Mouse (Mus musculus) adrenal gland, postnatal 36 days (tissue): ENCODE results near the gene Rab42. TPM values are rescaled to one million over a fixed set of nuclear protein-coding genes. Genes with fewer than 3 reads are reported as not detected.

Source experiments
- DNase-seq, 2 experiments: peaks; one replicate each; pipeline ENCODE4 v3.0.0; 2021; ENCODE audit warnings: mixed read lengths in 1 of 2
- total RNA-seq, 2 experiments: library from RNA; stranded (reverse); gene quantifications; 2 replicates each; pipeline ENCODE4 v1.2.3; 2021

Gene Rab42
- total RNA-seq, 2 experiments from 2014 or later: 0.56 to 1.7 TPM

DNA sequence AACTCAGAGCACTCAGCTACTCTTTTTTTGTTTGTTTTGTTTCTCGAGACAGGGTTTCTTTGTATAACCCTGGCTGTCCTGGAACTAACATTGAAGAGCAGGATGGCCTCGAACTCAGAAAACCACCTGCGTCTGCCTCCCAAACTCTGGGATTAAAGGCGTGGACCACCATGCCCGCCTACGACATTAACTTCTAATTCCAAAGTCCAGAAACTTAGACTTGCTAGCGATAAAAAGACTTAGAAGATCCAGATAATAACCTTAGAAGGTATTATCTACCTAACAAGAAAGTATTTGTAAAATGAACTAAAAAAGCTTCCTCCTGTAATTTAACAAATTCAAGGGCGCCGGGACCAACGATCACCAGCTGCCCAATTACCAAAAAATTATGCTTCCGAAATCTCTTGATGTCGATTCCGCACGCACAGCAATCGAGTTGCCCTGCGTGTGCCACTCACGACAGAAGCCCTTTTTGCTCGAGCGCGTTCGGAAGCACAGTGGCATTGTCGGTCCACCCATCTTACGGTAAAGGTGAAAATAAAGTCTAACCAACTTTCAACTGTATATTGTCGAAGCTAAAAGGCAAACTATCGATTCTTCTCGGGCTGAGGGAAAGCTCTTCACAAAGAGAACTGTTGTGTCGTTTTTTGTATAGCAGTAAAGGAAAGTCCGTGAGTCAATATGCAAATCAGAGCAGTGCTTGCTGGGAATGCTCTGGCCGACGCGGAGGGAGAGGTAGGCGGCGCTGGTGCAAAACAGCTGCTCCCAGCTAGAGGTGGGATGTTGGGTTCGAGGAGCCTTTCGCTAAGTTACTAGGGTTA is 33.2 kb downstream of the Rab42 start:
- peak; percentile 87 for DNase-seq

DNA sequence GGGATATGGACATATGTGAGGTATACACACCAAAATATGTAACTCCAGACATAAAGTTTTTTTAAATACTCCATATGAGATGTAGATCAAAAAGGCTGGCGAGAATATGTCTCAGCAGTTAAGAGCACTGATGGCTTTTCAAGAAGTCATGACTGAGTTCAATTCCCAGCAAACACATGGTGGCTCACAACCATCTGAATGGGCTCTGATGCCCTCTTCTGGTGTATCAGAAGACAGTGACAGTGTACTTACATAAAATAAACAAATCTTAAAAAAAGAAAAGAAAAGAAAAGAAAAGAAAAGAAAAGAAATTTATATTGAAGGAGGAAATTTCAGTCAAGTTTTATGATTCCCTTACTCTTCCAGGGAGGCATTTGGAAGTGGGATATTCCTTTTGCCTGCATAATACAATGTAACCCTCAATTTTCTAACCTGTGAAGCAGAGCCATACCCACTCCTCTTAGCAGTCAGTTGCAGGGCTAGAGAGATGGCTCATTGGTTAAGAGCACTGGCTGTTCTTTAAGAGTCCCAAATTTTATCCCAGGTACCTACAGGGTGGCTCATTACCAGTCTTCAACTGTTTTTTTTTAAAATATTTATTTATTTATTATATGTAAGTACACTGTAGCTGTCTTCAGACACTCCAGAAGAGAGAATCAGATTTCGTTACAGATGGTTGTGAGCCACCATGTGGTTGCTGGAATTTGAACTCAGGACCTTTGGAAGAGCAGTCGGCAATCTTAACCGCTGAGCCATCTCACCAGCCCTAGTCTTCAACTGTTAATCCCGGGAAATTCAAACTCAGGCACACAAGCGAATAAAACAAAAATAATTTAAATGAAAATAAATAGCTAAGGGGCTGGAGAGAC is 34.1 kb downstream of the Rab42 start:
- no peak for DNase-seq

DNA sequence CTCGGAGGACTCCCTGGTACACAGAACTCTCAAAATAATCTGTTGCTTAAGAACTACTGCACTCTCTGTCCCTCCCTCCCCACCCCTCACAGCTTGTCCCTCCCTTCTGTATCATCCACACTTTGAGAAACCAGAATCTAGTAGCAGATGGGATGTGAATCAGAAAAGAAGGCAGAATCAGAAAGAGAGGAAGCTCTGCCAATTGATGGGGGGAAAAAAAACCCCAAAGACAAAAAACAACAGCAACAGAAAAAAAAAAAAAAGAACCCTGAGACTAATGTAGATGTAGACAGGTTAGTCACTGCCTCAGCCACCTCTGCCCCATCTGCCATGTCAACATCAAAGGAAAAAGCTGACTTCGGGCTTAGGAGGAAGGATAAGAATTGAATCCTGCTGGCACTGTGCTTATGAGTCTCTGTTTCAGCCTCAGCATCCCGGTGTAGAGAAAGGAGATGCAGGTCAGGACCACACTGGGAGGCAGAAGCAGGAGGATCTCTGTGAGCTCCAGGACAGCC is 36.3 kb downstream of the Rab42 start:
- no peak for DNase-seq

DNA sequence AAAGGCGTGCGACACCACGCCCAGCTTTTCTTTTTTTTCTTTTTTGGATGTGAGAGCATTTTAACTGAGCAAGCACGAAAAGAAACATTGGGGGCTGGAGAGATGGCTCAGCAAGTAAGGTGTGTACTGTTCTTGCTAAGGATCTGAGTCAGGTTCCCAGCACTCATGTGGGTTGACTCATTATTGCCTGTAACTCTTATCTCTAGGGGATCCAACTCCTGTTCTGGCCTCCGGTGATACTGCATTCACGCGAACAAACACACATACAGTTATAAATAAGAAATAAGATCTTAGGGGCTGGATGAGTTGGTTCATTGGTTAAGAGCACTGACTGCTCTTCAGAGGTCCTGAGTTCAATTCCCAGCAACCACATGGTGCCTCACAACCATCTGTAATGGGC is 39.9 kb downstream of the Rab42 start:
- DNase-seq: no peak

DNA sequence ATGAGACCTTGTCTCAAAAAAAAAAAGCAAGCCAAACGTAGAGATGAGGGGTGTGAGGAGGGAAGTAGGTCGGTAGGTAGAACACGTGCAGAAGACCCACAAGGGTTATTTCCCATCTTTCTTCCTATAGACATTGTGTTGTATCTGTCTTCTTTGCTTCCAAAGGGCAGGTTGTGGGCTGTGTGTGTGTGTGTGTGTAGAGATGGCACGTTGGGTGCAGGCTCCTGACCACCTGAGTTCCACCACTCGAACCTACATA is 40.9 kb downstream of the Rab42 start:
- no peak for DNase-seq

DNA sequence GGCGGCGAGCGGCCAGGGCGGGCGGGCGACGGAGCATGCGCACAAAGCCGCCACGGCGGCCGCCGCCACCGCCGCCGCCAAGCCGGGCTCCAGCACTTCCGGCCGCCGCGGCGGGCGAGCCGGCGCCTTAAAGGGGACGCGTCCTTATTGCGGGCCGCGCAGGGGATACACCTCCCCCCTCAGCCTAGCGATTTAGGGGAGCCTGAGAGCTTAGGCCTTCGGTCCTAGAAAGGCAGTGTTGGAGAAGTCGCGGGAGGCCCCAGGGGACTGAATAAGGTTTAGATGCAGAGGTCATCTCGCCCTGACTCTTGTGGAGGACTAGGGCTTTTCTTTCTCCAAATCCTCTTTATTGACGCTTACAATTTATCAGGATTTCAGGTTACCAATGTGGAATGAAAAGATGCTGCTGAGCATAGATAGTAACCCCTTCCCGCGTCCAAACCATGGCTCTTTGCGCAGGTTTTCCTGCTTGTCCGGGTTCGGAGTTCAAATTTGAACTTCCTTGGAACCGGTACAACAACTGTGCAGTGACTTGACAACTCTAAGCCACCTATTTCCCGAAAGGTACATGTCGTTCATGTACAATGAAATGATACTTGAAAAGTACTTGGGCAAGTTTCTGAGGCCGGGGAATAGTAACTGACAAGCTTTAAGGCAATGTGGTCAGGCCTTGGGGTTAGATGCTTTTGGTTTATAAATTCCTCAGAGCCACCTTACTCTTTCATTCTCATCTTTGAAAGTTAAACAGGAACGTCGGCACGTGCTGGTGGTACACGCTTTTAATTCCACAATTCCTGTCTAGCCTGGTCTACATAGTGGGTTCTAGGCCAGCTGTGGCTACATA is 41.4 kb downstream of the Rab42 start, which contains the start of gene Gmeb1:
TSS of gene Gmeb1 (minus strand) at position 89 of the 844 bp plus-strand sequence.
- peak; percentile 79 to 90 for DNase-seq

DNA sequence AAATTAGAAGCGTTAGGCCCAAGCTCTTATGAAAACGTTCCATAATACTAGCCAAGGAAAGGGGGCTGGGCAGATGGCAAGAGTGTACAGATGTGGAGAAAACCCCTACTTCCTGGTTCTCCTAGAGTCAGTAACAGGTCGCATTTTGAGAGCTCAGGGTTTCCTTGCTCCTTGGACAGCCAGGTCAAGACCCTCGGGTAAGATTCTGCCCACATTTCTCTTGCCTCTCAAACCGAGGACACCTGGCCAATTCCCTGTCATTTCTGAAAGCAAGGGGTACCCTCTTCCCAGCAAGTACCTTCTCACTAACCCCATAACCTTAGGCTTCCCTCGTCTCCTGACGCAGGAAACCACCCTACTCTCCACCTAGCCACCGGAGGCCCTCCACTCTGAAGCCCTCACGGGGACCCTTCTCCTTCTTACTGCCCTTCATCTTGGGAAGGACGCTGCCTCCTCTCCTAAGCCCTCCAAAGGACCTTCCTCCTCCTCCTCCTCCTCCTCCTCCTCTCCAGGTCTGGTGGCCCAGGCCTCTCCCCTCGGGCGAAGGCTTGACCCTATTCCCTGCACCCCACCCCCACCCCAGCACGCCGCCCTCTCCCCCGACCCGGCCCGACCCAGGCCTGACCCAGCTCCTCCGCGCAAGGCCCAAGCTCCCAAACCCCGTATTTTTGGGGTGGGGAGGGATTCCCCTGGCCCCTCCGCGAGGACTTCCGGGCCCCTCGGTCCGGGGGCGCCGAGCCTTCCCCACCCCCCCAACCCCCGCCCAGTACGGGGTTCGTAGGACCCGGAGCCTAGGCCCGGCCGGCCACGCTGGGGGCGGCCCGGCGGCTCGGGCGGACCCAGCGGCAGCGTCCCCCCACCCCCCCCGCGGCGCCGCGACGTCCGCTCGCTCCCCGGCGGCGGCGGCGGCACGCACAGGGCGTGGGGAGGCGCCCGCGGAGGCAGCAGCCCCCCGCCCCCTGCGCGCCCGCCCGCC is 42.5 kb downstream of the Rab42 start:
- DNase-seq: peak; percentile 43 to 83

DNA sequence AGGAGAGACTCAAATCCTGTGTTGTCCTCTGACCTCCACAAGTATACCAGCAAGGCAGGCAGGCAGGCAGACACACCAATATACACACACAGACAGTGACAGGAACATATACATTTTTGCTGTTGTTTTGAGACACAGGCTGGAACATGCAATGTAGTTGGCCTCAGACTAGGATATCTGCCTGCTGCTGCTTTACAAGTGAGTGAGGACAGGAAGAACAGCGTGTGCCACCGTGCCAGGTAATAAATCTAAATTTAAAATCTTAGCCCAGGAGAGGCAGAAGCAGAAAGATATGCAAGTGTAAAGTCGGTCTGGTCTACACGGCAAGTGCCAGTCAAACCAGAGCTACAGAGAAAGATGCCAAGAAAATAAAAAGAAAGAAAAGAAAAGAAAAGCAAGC is 43.9 kb downstream of the Rab42 start:
- no peak for DNase-seq

DNA sequence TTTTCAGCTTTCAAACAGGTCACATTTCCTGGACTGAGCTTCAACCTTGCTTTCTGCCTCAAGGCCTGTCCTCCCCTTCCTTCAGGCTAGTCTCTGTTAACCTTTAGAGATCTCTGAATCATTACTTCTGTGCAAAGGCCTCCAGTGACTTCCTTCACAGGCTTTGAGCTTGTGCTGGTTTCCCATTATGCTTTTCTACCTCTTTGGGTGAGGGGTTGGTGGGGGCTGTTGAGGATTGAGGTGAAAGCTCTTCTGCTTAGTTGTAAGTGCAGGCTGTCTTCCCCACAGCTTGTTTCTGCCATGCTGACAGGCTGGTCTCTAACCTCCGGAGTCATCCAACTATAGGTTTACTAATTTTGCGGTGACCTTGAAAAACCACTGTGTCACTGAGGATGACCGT is 46.8 kb downstream of the Rab42 start:
- DNase-seq: no peak

DNA sequence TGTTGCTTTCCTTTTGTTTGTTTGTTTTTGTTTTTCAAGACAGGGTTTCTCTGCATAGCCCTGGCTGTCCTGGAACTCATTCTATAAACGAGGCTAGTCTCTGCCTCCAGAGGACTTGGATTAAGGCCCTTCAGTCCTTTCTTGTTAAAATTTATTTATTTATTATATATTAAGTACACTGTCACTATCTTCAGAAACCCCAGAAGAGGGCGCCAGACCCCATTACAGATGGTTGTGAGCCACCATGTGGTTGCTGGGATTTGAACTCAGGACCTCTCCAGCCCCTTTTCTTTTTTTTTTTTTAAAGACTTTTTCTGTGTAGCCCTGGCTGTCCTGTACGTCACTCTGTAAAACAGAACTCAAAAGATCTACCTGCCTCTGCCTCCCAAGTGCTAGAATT is 48.2 kb downstream of the Rab42 start:
- no peak for DNase-seq

DNA sequence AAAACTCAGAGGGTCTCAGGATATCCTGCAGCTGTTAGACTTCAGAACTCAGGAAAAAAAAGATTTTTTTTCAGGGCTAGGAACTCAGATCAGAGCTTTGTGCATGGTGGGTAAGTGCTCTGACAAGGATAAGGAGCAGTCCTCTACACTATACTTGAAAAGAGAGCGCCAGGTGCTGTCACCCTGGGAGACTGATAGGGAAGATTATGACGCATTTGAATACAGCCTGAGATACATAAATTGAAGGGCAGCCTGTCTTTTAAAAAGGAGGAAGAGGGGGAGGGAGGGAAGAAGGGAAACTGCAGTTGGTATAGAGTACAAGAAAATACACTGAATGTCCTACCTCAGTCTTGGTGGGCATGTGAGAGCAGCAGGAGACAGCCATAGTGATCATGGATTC is 49.6 kb downstream of the Rab42 start:
- no peak for DNase-seq

DNA sequence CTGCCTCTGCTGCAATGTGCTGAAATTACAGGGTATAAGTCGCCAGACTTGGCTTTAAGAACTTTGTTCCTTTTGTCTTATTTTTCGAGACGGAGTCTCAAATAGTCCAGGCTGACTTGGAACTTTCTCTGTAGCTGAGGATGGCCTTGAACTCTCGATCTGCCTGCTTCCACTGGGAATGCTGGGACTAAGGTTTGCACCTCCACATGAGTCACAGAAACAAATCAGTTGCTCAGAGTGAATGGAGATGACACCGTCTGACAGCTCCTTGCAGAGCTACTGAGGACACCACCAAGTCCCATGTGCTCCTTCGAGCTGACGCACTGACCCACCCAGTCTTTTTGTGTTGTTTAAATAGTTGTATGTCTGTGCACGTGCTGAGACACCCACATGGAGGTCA is 50.1 kb downstream of the Rab42 start:
- DNase-seq: peak; percentile 39 to 40

Other genes with a start within 250 kb of the Rab42 start
- gene Gm10300, start 228.7 kb downstream of the Rab42 start, total RNA-seq: under 1 TPM in 1 of 2 experiments, not detected in 1; 0.36 TPM
- gene Epb41, start 228.1 kb downstream of the Rab42 start, total RNA-seq: 10 to 100 TPM; 45.8 to 63.6 TPM
- gene Oprd1, start 158.9 kb downstream of the Rab42 start, total RNA-seq: under 1 TPM; 0.79 to 0.82 TPM
- gene Ythdf2, start 91.1 kb downstream of the Rab42 start, total RNA-seq: 10 to 100 TPM; 48.1 to 57.0 TPM
- 10 to 100 TPM; 16.4 to 20.5 TPM for gene Gmeb1, start 41.8 kb downstream of the Rab42 start, total RNA-seq
- 10 to 100 TPM; 26.3 to 37.4 TPM for gene Taf12, start 29.0 kb downstream of the Rab42 start, total RNA-seq
- gene Trnau1ap, start 26.2 kb upstream of the Rab42 start, total RNA-seq: 10 to 100 TPM; 29.2 to 37.5 TPM
- gene Rcc1, start 50.2 kb upstream of the Rab42 start, total RNA-seq: 10 to 100 TPM; 14.7 to 16.8 TPM
- 10 to 100 TPM; 57.8 to 58.4 TPM for gene Phactr4, start 119.1 kb upstream of the Rab42 start, total RNA-seq
- gene Med18, start 160.5 kb upstream of the Rab42 start, total RNA-seq: 1 to 10 TPM; 7.9 to 8.6 TPM
- 10 to 100 TPM; 12.9 to 24.8 TPM for gene Sesn2, start 207.1 kb upstream of the Rab42 start, total RNA-seq
- gene Atpif1, start 230.3 kb upstream of the Rab42 start, total RNA-seq: 100 to 1,000 TPM; 352 to 374 TPM
- 10 to 100 TPM; 88.0 to 95.5 TPM for gene Dnajc8, start 232.2 kb upstream of the Rab42 start, total RNA-seq